Mouse (Mus musculus) ES-CJ7 (cell line): ENCODE measurements around the gene Agpat3.

Experiments used
- DNase-seq: peaks from one replicate; pipeline ENCODE4 v3.0.0; 2011; ENCODE audit warnings: low read depth, low spot score

Gene Agpat3

DNA sequence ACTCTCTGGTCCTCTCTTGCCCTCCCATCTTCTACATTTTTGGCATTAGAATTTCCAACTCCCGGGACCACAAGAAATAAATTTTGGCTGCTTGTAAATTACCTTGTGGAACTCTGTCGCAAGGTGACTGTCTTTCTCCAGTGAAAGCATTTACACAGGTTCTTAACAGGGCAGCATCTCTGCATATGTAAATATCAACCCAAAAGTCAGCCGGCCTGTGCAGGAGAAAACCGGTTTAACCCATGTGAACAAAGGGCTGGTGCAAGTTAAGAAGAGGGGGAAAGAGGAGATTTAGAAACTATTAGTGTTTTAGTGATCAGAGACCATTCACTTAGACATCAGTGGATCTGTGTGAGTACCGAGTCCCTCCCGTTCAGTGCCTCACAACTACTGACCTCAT lies 92.6 kb downstream of the Agpat3 start:
- DNase-seq, result peak; percentile 91

- peak; percentile 68 for DNase-seq
Observed at GRCm38 (mm10) chr10:78259230-78259629, 93.1 kb downstream of the Agpat3 start.

DNA sequence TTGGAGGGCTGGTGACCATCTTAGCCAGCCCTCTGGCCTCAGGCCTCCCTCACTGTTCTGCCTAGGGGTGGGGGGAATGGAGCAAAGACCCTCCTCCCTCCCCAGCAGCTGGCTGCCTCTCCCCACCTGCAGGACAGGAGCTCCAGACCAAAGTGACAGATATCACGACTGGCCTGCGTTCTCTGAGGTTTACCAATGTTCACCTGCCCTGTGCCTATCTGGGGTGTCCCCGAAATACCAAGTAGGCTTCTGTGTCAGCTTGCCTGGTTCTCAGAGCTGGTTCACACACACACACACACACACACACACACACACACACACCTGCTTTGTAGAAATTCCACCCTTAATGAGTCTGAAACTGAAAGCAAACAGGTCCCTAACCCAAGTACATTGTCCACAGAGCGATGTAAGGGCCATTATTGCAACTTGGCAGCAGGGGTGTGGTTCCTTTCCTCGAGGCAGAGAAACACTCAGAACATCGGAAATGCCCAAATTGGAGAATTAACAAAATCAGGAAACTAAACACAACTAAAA lies 94.1 kb downstream of the Agpat3 start:
- DNase-seq, result no peak

DNA sequence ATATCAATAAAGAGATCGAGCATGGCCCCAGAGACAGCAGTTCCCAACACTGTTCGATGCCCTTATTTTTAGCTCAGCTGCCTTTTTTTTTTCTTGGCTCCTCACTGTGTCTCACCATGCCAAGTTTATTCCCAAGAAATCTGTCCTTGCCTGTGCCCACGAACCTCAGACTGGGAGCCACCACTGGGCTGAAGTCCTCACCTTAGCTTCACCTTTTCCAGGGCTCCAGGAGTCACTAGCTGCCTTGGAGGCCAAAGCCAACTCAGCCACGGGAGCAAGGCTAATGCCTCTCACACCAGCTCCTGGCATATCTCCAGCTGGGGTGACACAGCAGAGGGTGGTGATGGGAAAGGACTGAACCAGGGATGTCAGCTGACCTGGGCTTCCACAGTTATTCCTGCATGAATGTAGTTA lies 96.6 kb downstream of the Agpat3 start:
- no peak for DNase-seq

GRCm38 (mm10) chr10:78247206-78247605 lies 105.1 kb downstream of the Agpat3 start:
- no peak for DNase-seq

DNA sequence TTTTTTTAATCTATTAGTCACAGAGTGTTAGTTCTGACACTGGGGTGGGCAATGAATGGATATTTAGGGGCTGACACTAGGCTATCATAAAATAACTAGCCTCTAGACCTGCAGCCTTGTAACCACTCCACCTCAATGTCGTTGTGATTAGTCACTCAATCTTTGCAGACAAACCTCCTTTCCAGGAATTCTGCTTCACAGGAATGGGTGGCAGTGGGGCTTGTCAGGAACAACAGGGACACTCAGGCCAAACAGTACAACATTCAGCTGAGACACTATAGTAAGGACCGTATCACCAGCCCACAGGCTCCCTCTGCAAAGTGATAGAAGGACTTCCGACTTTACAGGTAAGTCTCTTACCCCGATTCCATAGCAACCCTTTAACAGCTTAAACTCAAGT lies 105.6 kb downstream of the Agpat3 start:
- no peak for DNase-seq

- DNase-seq, result no peak
Observed at GRCm38 (mm10) chr10:78245225-78245547, 107.1 kb downstream of the Agpat3 start.

GRCm38 (mm10) chr10:78244438-78245224 lies 107.7 kb downstream of the Agpat3 start, which contains the start of gene Trappc10:
Gene Trappc10, minus strand, starts transcription at chr10:78244641.
- DNase-seq, result peak; percentile 73

GRCm38 (mm10) chr10:78244058-78244437 lies 108.2 kb downstream of the Agpat3 start:
- DNase-seq, result no peak

- DNase-seq, result no peak
Observed at GRCm38 (mm10) chr10:78238926-78239325, 113.4 kb downstream of the Agpat3 start.

DNA sequence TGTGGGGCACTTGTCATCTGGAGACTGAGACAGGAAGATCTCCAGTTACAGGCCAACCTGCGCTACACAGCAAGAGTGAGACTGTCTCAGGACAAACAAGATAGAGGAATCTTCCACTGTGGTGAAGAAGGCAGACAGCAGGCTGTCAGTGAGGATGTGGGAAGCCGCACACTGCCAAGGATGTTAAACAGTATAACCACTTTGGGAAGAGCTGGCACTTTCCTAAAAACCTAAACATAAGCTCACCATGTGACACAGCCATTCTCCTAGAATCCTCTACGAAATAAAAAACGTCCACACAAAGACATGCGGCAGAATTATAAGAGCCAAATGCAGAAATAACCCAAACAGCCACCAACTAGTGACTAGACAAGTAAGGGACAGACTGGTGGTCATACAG lies 114.0 kb downstream of the Agpat3 start:
- no peak for DNase-seq

DNA sequence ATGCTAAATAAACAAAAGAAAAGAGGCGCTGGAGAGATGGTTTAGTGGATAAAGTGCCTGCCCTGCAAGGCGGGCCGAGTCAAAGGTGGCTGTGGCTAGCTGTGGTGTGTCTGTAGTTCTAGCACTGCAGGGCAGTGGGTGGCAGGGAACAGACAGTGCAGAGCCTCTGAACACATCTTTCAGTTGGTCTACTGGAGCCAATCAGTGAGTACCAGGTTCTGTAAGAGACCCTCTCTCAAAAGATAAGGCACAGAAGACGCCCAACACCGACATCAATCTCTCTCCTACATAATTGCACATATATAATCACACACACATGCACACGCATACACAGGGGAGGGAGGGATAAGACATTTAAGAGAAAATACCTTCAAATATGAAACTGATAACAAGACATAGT lies 114.5 kb downstream of the Agpat3 start:
- no peak for DNase-seq

DNA sequence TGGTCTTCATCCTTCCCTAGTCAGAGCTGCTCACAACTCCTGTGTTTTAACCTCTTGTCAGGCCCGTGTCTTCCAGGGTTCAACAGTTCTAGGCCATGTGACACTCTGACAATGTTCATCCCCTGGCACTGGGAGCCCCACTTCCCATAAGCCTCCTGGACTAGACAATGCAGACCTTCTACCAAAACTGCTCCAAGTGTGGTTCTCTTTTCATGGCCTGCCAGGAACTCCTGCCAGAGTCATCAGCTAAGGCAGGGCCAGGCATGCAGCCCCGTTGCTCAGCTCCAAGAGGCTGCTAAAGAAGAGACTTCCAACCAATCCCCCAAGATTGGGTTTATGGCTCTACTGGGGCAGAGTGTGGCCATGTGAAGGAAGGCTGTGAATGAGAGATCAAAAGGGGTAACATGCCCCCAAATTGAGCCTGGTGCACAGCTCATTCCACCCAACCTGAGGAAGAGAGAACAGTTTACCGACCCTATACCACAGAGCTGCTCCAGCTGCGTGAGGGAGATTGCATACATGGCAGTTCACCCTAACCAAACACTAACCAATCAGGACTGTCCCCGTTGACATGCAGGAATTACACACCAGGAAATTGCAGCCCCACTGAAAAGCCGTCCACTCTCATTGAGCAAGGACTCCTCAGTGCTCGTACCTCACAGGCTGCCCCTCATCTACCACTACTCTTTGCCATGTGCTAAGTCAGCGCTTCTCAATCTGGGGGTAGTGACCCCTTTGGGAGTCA lies 115.2 kb downstream of the Agpat3 start:
- no peak for DNase-seq

DNA sequence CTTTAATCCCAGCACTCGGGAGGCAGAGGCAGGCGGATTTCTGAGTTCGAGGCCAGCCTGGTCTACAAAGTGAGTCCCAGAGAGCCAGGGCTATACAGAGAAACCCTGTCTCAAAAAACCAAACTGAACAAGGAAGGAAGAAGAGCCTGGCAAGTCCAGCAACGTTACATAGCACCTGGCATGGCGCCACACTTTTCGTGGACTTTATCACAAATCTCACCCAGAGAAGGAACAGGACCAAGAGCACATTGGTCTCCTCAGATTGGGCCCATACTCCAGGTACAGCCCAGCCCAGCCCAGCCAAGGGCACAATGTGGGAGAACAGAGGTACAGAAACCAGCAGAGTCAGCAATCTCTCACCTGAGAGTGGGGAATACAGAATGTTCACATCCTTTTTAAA lies 118.5 kb downstream of the Agpat3 start:
- no peak for DNase-seq

- no peak for DNase-seq
Observed at GRCm38 (mm10) chr10:78233161-78233560, 119.1 kb downstream of the Agpat3 start.

GRCm38 (mm10) chr10:78232301-78232980 lies 119.8 kb downstream of the Agpat3 start:
- DNase-seq, result no peak

DNA sequence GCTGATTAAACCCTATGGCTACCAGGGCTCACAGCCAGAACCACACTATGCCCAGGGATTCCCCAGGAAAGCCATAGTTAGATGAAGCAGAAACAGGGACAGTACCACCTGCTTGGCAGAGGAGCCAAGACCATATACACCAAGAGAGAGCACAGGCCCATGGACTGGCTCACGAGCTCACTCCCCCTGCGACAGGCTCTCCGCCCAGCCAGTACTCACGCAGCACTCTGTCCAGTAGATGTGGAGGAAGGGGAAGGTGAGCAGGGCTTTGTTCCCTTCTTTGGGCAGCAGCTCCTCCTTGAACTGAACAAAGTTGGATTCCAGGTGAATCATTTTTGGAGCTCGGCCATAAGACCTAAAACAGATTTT lies 123.7 kb downstream of the Agpat3 start:
- DNase-seq, result no peak

DNA sequence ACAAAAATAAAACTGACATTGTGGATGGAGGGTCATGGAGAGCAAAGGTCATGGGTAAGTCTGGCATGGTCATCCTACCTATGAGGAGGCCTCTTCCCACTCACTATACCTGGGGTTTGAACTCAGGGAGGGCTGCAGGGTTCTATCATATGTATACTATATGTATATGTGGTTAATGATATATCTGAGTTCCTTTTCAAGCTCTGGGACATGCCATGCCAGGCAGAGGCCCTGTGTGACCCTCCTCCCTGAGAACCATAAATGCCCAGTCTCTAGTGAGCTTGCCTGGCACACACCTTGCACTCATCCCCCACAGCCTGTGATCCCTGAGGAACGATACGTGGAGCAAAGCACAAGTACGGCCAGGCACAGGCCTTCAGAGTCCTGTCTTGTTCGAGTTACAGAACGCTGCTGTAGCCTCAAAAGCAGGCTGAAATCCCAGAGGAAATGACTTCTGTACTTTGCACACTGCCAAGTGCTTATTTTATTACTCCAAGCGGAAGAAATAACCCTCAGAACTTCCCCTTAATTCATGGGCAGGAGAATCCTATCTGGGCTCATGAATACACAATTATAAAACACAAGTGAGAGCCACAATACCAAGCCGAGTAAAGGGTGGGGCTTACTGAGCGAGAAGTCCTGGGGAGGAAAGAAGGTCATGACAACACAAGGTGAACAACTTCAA lies 124.3 kb downstream of the Agpat3 start:
- no peak for DNase-seq

DNA sequence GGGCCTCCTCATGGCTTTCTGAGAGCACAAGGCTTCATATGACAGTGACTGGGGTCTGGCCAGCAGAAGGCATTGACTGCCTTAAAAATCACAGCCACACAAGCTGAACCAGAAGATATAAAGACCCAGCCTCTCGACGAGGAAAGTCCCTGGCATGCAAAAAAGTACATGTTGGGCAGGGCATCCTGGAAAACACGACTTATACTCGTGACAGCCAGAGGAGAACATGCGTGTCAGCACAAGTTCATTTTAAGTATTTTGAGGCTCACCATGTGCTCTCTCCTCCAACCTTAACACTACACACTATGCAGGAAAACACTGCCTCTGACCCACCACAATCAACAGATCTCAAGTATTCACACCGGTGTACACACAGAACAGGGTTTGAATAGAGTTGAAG lies 128.2 kb downstream of the Agpat3 start:
- no peak for DNase-seq

DNA sequence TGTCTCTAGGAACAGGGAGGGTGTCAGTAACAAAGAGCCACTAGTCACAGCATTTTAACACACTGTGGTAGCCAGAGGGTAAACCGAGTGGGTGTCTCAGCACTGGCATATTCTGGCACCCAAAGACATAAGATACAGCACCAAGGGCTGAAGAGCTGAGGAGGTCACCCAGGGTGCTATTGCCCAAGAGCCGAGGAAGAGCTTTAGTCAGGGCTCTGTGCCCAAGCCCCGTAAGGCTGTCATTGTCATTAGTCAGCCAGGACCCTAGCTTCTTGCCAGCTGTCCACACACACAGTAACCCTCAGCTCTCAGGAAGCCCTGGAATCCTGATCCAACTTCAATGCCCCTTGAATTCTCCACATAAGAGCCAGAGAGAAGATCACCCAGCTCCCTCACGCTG lies 129.4 kb downstream of the Agpat3 start:
- no peak for DNase-seq

GRCm38 (mm10) chr10:78221315-78221714 lies 131.0 kb downstream of the Agpat3 start:
- DNase-seq, result no peak

- no peak for DNase-seq
Observed at GRCm38 (mm10) chr10:78219528-78219927, 132.8 kb downstream of the Agpat3 start.
